Mouse (Mus musculus) forebrain, embryonic 14.5 days (tissue): ENCODE measurements around the gene Zfp382. TPM values are rescaled to one million over a fixed set of nuclear protein-coding genes. Genes with fewer than 3 reads are reported as not detected.

ENCODE experiments used
- ATAC-seq: fragments of 200-750 bp; cut with Nextera tagmentation; 2 replicates; pipeline ENCODE4 v1.8.0; 2017; ENCODE audit warnings: mild to moderate bottlenecking, moderate library complexity
- DNase-seq: peaks from one replicate; pipeline ENCODE4 v3.0.0-alpha.2; 2015; ENCODE audit warnings: low spot score
- H3K27ac ChIP-seq: fragments of 300-500 bp; sonication (generic); 2 replicates; pipeline ENCODE4 v1.5.1; 2014; ENCODE audit warnings: low read depth, mild to moderate bottlenecking, control low read depth, low read length, moderate library complexity
- H3K27me3 ChIP-seq: fragments of 300-500 bp; sonication (generic); replicated peaks from 2 replicates; pipeline ENCODE4 v1.6.1; 2014; ENCODE audit warnings: low read length, control low read depth, mixed read lengths; ENCODE audit not compliant: control insufficient read depth, insufficient read depth
- H3K36me3 ChIP-seq: fragments of 300-500 bp; sonication (generic); 2 replicates; pipeline ENCODE4 v1.6.1; 2014; ENCODE audit warnings: low read length, control low read depth; ENCODE audit not compliant: control insufficient read depth, insufficient read depth
- H3K4me1 ChIP-seq: fragments of 300-500 bp; sonication (generic); 2 replicates; pipeline ENCODE4 v1.6.1; 2014; ENCODE audit warnings: antibody characterized with exemption, low read length, control low read depth; ENCODE audit not compliant: control insufficient read depth, insufficient read depth
- H3K4me2 ChIP-seq: fragments of 300-500 bp; sonication (generic); 2 replicates; pipeline ENCODE4 v1.6.1; 2014; ENCODE audit warnings: mild to moderate bottlenecking, control low read depth, low read length
- H3K4me3 ChIP-seq: fragments of 300-500 bp; sonication (generic); 2 replicates; pipeline ENCODE4 v1.5.1; 2014; ENCODE audit warnings: low read depth, low read length, control low read depth
- H3K9ac ChIP-seq: fragments of 300-500 bp; sonication (generic); 2 replicates; pipeline ENCODE4 v1.6.1; 2014; ENCODE audit warnings: mild to moderate bottlenecking, low read length, control low read depth, moderate library complexity
- H3K9me3 ChIP-seq: fragments of 300-500 bp; sonication (generic); replicated peaks from 2 replicates; pipeline ENCODE4 v1.6.1; 2016; ENCODE audit warnings: low read length, control low read depth, mixed read lengths; ENCODE audit not compliant: control insufficient read depth
- WGBS: fragments of 180-500 bp; shearing (Covaris S2); extraction: QIAGEN DNeasy Blood & Tissue Kit; methylation state at CpG from one replicate; pipeline ENCODE4 v1.1.7; 2014; 5-methylcytosine and 5-hydroxymethylcytosine counted together
- polyA plus RNA-seq: library from polyadenylated mRNA; unstranded; fragments of >200 nt; fragmentation: Nextera tagmentation; extraction: Ambion mirVana; gene quantifications from 2 replicates; pipeline ENCODE4 v1.2.1, GENCODE M21; 2014

Zfp382 gene
- polyA plus RNA-seq: 4.6 and 7.7 TPM in 2 replicates

DNA sequence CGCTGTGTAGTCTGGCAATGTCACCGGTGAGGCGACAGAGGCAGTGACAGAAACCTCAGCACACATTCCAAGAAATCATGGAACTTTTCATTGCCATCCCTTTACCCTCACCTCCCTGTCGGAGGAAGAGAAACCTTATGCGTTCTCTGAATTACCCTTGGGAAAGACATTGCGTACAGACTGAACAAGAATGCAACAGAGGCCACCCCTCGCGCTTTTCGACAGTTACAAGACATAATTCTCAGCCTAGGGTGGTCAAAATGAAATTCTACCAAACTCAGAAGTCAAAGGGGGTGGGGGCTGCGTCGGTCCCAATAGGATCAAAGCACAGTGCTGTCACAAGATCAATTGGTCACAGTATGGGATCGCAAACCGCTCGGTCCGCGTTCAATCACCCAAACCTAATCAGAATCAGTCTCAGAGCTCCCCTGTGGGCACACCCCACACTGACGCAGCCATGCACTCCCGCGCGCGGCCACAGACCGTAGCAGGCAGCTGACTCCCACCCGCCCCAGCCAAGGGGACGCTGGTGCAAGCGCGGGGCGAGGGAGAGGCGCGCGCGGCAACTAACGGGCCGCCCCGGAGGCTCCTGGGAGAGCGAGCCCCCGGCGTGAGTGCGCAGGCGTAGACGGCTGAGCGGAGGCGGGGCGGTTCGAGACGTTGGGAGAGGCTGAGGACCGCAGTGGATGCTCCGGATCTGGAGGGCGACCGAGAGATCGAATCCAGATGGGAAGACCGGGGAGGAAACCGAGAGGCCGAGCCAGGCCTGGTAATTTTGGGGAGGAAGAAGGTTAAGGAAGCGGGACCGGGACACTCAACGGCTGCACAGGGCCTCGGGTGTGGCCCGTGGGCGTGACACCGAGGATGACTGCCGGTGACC, at the start of gene Zfp382:
Gene Zfp382 (plus strand): TSS at position 635 of the 880 bp plus-strand sequence.
- Histone ChIP-seq H3K27ac (peak within 1 kb of the TSS; percentile 76), H3K27me3 (no peaks in the 10 kb centered on the region), H3K4me3 (peak within 1 kb of the TSS; percentile 74), H3K9me3 (no peaks in the 10 kb centered on the region), H3K4me2 (peak within 1 kb of the TSS; percentile 66), H3K4me1 (0 out of 2 replicates have a peak, but pooled peaks cover 3% of the 10 kb centered on the region), H3K9ac (peak within 1 kb of the TSS; percentile 83), H3K36me3 (peaks cover 11% of the 10 kb centered on the region; the same call in 1 of the 2 replicates)
- WGBS: under 1% methylated on average over 61 of the region's 61 CpGs
- ATAC-seq (peak; percentile 99), DNase-seq (peak; percentile 95)

DNA sequence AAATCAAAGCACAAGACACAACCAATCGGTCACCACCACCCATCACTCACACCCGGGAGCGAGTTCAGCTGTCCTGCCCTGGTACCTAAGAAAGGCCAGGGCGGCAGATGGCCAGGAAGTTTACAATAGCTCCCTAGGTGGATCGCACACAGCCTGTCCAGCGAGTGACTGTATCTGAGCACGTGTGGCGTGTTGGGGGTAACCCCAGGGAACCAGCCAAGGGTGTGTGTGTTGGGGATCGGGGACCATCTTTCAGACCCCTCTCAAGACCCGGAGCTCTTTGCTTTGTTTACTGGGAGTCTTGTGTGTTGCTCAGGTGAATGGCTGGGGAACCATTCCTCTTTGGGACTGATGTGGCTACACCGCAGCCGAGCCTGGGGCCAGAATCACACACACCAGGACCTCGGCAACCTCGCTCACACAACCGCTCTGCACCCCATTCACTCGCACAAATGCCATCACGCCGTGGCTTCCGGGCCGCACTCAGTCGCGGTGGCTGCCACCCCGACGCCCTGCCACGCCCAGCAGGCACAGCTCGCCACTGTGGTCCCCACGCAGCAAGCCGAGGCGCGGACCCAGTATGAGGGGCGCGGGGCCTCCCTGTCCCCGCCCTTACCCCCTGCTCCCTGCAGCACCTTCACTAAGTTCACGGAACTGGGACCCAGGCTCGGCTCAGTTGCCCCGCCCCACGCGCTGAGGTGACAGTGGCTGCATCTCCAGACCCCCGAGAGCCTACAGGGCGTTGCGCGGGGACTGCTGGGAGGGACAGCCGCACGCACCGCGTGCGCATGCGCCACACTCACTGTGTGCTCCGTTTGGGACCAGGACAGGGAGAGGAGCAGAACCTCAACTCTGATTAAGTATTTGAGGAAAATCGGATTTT, 49.4 kb upstream of the Zfp382 start, which contains the start of gene Zfp82:
Gene Zfp82 (minus strand): TSS at position 755 of the 883 bp plus-strand sequence.
- peak within 1 kb of the TSS; percentile 93 for H3K4me2 ChIP-seq
- peak within 1 kb of the TSS; percentile 68 for H3K27ac ChIP-seq
- no peaks in the 10 kb centered on the region for H3K9me3 ChIP-seq
- H3K27me3 ChIP-seq: no peaks in the 10 kb centered on the region
- peaks cover 28% of the 10 kb centered on the region for H3K36me3 ChIP-seq
- peak within 1 kb of the TSS; percentile 87 for H3K9ac ChIP-seq
- peak; percentile 93 for DNase-seq
- H3K4me1 ChIP-seq: peaks cover 5% of the 10 kb centered on the region; the same call in 1 of the 2 replicates
- peak; percentile 94 for ATAC-seq
- under 1% methylated on average over 50 of the region's 50 CpGs for WGBS
- H3K4me3 ChIP-seq: peak within 1 kb of the TSS; percentile 77

DNA sequence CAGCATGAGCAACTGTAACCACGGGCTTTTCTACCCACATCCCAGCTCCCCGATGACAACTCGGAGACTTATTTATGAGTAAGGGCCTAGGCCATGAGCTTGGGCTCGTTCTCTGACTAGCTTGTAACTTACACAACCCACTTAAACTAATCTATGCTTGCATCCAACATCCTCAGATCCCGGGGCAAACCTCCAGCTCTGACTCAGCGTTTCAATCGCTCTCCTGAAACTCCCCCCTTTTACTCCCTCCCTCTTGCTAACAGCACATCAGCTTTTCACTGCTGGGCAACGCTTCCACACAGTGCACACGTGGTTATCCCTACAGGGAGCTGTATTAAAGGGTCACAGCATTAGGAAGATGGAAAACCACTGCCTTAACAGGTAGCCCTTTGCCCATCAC, 35.2 kb upstream of the Zfp382 start:
- ATAC-seq (no peak), DNase-seq (no peak)
- H3K27me3 ChIP-seq: no peaks in the 10 kb centered on the region
- H3K27ac ChIP-seq: no peak overlapping the region
- H3K36me3 ChIP-seq: peaks cover 42% of the 10 kb centered on the region
- H3K4me2 ChIP-seq: no peak overlapping the region
- H3K4me3 ChIP-seq: no peak overlapping the region
- no peaks in the 10 kb centered on the region for H3K9me3 ChIP-seq
- 94% methylated on average over 9 of the region's 9 CpGs for WGBS
- H3K4me1 ChIP-seq: peaks cover 18% of the 10 kb centered on the region
- no peak overlapping the region for H3K9ac ChIP-seq

DNA sequence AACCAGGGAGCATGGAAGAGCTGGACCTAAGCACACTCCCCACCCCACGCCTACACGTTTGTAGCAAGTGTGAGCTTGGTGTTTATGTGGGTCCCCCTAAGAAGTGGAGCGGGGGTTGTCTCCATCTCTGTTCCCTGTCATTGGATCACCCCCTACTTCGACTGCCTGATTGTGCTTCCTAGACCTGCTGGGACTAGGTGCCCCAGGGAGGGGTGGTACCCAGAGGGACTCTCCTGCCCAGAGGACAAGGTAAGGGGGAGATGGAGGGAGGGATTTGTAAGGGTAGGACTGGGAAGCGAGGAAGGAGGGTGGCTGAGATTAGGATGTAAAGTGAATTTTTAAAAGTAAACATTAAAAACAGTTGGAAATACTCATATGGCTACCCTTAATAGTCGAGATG, 32.3 kb upstream of the Zfp382 start:
- WGBS: 12% methylated on average over 6 of the region's 6 CpGs
- peaks cover 21% of the 10 kb centered on the region for H3K4me1 ChIP-seq
- DNase-seq: peak; percentile 5
- H3K9me3 ChIP-seq: no peaks in the 10 kb centered on the region
- no peak for ATAC-seq
- H3K27me3 ChIP-seq: no peaks in the 10 kb centered on the region
- H3K27ac ChIP-seq: peak overlapping the region; percentile 87; the same call in 1 of the 2 replicates
- H3K4me2 ChIP-seq: peak overlapping the region; percentile 89
- H3K9ac ChIP-seq: peak overlapping the region; percentile 79
- peak overlapping the region; percentile 64 for H3K4me3 ChIP-seq
- H3K36me3 ChIP-seq: peaks cover 24% of the 10 kb centered on the region

DNA sequence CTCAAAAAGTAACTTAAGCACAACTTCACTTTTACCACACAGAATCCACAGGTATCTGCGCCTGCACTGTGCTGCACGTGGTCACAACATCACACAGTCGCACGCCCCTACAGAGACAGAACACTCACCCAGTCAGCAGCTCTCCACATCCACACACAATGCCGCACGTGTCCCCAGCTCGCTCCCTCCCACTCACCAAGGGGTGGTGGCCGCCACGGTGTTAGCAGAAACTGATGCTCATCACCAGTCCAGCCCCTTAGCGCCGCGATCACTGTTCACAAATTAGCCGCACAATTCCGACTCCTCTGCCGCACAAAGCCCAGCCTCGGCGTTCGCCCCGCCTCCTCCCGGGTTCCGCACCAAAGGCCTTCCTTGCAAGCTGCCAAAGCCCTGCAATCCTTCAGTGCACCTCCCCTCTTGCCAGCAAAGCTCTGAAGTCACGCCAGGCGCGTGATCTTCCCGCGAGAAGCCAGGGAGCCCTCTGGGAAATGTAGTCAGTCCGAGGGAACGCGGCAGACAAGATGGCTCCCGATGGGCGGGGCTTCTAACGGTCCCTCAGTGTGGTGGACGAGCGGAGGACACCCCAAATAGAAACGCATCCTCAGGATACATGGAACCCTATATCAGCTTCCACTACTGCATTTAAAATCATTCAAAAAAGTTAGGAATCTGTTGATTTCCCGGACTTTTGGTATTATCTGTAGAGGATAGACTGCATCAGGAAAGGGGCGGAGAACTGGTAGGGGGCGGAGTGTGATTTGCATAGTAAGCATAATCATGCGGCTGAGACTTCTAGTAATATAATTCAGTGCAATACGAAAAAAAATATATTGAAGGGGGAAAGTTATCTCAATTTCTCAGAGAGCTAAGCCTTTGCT, 31.4 kb upstream of the Zfp382 start, which contains the start of the genes Gm26920 and Zfp566:
Gene Gm26920 (minus strand): TSS at position 319 of the 878 bp plus-strand sequence.
Gene Zfp566 (minus strand): TSS at position 436 of the 878 bp plus-strand sequence.
- Histone ChIP-seq H3K4me2 (peak within 1 kb of the TSS; percentile 89), H3K4me3 (peak within 1 kb of the TSS; percentile 64), H3K27me3 (no peaks in the 10 kb centered on the region), H3K9me3 (no peaks in the 10 kb centered on the region), H3K4me1 (peaks cover 21% of the 10 kb centered on the region), H3K36me3 (peaks cover 15% of the 10 kb centered on the region), H3K27ac (peak within 1 kb of the TSS; percentile 87), H3K9ac (peak within 1 kb of the TSS; percentile 79)
- ATAC-seq (peak; percentile 92), DNase-seq (peak; percentile 99)
- under 1% methylated on average over 40 of the region's 40 CpGs for WGBS

GRCm38 (mm10) chr7:30090970-30091585, 30.7 kb upstream of the Zfp382 start:
- no peaks in the 10 kb centered on the region for H3K9me3 ChIP-seq
- H3K27ac ChIP-seq: peak overlapping the region; percentile 87; the same call in 1 of the 2 replicates
- 13% methylated on average over 9 of the region's 9 CpGs for WGBS
- peaks cover 24% of the 10 kb centered on the region for H3K4me1 ChIP-seq
- peaks cover 8% of the 10 kb centered on the region for H3K36me3 ChIP-seq
- ATAC-seq (no peak), DNase-seq (peak; percentile 72)
- peak overlapping the region; percentile 79; the same call in 1 of the 2 replicates for H3K9ac ChIP-seq
- H3K4me3 ChIP-seq: peak overlapping the region; percentile 64
- H3K4me2 ChIP-seq: peak overlapping the region; percentile 52
- no peaks in the 10 kb centered on the region for H3K27me3 ChIP-seq

- no peak overlapping the region for H3K4me2 ChIP-seq
- no peak overlapping the region for H3K9ac ChIP-seq
- H3K4me3 ChIP-seq: no peak overlapping the region
- no peak overlapping the region for H3K27ac ChIP-seq
- H3K36me3 ChIP-seq: no peaks in the 10 kb centered on the region
- ATAC-seq: no peak
- H3K27me3 ChIP-seq: no peaks in the 10 kb centered on the region
- no peak for DNase-seq
- H3K9me3 ChIP-seq: no peaks in the 10 kb centered on the region
- peaks cover 26% of the 10 kb centered on the region for H3K4me1 ChIP-seq
- 86% methylated on average over 9 of the region's 9 CpGs for WGBS
These were observed 29.1 kb upstream of the Zfp382 start for GRCm38 (mm10) chr7:30092666-30093065.
